Mouse (Mus musculus) adrenal gland, adult 2 months (tissue): Measurements from ENCODE around the gene Tmem100. TPM values are rescaled to one million over a fixed set of nuclear protein-coding genes. Genes with fewer than 3 reads are reported as not detected.
A peak's percentile ranks its signal among the peaks of the same experiment; 100 is the strongest.

Source experiments
- DNase-seq: peaks from one replicate; pipeline ENCODE4 v3.0.0; 2021
- polyA plus RNA-seq: library from polyadenylated mRNA; depleted of rRNA; stranded (reverse); fragments of >200 nt; gene quantifications from 2 replicates; pipeline ENCODE4 v1.2.3, GENCODE M21; 2012
- total RNA-seq, 2 experiments: library from RNA; stranded (reverse); gene quantifications; 2 replicates each; pipeline ENCODE4 v1.2.3; 2021

Gene Tmem100
- total and polyA plus RNA-seq, 3 experiments, result 1.1 to 4.4 (median 4.1) TPM

DNA sequence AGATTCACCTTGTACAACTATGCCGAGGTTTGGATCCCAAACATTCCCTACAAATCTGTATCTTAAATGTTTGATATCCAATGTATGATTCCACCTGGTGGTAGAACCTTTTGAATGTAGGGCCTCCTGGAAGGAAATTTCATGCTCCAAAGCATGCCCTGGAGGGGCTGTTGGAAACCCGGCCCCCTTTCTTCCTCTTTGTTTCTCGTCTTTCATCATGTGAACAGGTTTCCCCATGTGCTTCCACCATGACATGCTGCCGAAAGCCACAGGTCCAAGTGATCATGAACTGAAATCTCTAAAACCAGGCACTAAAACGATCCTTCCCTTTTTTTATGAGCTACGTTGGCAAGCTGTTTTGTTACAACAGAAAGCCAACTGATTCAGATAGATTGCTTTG is 16.5 kb upstream of the Tmem100 start:
- DNase-seq, result no peak

DNA sequence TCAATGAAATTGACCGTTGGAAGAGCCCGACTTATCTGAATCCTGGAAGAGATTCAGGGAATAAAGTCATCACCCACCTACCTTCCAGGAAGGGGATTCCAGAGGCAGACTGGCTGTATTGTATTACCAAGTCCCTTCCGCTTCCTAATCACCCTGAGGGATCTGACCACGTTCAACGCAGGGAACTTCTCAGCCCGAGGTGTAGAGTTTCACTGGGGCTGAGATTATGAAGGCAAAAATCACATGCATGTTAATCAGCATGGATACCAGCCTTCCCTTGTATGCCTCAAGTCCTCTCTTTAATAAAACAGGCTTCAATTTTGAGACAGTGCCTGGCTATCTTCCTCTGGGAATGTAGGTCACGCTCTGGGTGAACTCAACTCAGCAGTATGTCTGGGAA is 14.9 kb upstream of the Tmem100 start:
- no peak for DNase-seq

DNA sequence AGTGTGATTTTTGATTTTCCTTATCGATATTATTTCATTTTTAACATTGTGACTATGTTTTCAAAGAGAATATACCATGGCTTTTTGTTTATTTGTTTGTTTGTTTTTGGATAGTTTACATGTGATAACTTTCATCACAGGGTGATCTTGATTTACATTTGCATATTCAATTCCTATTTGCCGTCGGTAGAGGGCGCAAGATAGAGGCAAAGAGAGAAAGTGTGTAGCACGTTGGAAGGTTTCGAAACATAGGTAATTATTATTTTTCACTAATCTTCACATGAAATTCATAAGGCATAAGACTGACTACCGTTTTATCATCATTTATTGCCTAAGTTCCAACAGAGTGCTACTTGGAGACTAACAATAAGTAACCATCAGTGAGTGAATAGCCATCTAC is 11.0 kb upstream of the Tmem100 start:
- DNase-seq, result no peak

DNA sequence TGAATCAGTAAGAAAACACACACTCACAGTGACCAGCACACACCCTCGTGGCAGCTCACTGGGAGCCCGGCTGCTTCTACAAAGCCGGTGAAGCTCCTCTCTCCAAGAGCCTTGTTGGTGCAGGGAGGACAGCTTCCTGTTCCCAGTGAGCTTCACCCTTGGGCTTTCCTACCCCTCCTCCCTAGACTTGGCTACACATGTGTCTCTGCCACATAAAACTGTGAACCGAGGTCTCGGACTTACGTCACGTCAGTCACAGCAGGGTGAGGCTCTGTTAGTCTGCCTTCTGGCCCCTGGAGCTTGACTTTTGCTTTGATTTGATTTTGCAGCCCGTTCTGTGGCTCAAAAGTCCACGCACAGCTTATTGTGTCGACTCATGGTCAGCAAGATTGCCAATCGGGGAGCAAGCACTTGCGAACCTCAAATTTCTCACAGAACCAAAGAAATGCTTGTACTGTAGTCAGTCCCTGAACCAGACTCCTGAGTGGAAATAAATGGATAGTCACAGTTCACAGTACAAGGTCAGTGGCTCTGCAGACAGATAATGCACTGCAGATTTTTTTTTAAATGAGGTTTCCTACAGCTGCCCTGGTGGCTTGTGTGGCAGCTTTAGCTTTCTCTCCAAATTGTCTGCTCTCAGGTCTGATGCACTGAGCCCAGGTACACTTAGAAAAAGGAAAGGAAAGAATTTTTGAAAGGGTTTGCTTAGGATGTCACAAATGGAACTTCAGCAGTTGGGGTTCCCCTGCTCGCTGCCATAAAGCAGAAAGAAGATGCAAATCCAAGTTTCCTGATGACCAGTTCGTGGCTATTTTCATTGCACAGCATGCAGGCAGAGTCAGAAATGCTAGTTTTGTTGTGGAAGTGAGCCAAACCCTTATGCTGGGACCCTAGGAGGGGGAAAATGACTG is 4.0 kb upstream of the Tmem100 start:
- peak; percentile 65 for DNase-seq

DNA sequence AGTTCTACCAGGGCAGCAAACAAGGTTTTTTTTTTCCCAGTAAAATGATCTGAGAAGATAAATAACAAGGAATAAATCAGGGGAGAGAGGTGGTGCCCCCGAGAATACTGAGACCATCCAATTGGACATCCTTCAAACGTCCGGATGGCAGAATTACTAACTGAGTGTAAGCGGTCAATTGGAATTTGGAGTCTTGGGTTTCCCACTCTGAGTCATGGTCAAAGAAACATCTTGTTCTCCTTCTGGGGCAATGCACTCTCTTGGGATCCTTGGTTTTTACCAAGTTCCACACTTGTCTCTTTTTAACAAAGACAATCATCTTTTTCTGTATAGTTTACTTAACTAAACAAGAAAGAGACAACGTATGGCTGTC is 3.4 kb upstream of the Tmem100 start:
- no peak for DNase-seq

DNA sequence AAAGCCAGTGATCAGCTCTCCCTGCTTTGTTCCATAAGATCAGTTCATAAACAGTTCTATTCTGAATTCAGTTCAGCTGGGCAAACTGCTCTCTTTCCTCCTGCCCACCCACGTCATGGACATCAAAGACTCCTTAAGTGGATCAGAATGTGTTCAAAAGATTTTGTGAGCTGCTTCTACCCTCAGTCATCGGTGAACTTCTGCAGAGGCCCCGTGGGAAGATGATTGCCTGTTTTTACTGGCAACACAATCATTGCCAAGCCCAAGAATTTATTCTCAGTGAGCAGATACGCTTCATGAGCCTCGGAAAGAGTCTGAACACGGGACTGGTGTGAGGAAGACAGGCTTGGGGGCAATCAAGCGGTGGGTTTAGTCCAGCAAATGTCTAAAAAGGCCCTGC is 2.9 kb upstream of the Tmem100 start:
- DNase-seq, result no peak

DNA sequence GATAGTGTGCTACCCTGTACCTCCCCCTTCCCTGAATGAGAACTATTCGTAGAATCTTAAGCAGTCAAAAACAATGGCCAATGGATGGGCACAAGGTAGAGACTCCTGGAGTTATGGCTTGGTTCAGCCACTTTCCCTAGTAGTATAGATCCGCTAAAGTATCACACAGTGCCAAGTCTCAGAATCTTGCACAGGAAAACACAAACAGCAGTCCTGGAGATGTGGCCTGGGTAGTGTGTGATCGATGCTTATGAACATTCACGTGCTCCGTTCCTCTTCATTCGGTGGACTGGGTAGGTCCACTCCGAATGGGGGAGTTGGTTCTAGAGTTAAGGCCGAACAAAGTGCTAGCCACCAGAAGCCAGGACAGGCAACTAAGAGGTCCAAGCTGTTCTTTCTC is 1.4 kb upstream of the Tmem100 start:
- no peak for DNase-seq

DNA sequence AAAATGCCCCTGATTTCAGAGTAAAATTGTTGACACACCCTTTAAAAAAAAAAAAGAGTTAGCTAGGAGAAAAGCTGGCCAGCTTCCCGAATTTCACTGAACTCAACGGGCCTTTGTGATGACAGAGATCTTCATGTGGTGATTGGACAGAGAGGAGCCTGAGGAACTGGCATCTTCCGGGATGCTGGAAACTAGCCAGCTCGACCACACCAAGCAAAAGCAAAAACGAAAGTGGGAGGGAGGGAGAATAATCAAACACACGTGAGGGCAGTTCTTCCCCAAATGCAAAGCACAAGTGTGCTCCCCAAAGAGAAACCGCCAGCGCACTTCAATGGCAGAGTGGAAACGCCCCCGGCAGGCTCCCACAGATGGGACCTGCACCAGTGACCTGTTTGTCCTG is 794 bp upstream of the Tmem100 start:
- peak; percentile 64 for DNase-seq

DNA sequence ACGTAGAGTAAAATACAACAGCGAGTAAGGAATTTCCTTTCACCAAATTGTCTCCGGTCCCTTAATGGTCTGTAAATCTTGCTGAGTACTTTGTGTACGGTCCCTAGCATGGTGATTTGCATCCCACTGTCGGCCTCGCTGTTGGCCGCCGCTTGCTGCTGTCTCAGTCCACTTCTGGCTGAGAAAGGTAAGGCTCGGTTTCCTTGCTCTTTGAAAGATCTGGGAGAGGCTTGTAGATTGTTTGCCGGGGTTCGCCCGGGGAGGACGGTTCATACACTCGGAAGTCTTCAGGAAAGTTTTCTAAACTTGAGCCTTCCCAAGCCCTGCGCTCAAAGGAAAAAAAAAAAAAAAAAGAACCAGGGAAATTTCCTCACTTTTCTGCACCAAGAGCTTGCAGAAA is 409 bp downstream of the Tmem100 start:
- DNase-seq, result peak; percentile 67

DNA sequence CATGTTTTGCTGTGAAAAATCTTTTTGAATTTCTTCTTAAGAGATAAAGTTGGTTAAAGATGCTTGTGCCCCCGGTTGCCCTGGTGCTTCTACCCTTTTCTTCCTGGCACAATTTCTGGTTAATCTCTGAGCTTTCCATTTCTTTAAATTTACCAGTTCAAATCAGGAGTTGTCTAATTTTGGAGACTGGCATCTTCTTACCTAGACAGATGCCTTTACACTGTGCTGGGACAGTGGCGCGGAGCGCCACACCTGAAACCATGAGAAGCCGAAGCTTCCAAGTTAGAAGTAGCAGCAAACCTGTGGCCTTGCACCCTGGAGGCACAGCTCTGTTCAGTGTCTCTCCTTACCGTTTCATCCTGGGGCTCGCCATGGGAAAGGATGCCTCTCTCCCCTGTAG is 928 bp downstream of the Tmem100 start:
- no peak for DNase-seq

DNA sequence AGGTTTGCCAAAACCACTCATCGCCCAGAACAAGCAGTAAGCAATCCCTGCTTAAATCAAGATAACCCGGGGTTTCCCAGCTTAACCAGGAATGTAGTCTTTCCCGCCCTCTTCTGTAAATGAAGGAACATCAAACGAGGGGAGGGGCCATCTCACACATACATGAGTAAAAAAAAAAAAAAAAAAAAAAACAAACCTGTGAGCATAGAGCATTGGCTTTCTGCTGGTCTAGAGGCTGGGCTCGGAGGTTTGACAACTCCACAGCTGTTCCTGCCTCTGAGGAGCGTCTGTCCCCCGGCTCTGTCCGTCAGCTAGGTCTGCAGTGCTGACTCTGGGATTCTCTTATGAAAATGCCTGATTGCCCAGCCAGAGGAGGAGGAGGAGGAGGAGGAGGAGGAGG is 2.7 kb downstream of the Tmem100 start:
- no peak for DNase-seq

DNA sequence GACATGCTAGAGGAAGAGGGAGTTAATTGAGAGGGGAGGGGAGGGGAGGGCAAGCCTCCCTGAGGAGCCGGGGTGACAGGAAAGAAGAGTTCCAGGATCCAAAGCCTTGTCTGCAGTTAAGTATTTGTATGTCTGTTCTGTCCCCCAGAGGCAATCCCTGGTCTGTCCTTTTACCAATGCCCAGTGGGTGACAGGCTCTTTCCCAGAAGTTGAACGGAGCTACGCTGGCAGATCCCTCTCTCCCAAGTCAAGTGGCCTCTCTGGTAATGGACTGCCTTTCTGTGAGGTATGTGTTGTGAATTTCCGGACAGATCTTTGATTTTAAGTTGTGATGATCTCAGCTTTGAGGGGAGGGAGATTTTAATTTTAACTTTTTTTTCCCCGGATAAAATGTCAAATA is 3.3 kb downstream of the Tmem100 start:
- DNase-seq, result no peak

DNA sequence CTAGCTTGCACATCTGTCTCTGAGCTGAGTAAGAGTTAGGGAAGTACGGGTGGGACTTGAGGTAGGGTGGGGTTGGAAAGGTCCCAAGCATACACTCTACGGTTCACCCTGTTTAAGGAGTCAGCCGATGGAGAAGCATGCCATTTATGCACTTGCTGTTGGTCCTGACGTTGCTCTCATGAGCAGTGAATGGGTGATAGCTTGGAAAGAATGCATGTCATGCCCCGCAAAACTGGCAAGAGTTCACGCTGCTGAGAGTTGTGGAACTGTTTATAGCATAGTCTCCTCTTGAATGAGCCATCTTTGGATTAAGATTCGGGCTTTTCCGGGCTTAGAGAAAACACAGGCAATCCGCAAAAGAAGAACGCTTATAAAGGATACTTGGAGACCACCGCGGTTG is 4.5 kb downstream of the Tmem100 start:
- DNase-seq, result no peak

DNA sequence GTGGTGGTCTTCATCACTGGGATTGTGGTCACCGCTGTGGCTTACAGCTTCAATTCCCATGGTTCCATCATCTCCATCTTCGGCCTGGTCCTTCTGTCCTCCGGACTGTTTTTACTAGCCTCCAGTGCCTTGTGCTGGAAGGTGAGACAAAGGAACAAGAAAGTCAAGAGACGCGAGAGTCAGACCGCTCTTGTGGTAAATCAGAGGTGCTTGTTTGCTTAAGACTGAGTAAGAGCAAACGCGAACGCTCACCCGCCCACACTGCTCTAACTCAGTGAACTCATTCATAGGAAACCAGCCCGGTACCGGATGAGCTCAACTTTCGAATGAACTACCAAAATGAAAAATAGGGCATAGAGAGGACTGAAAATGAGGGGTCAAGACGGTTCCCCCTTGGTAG is 5.4 kb downstream of the Tmem100 start:
- DNase-seq, result no peak

DNA sequence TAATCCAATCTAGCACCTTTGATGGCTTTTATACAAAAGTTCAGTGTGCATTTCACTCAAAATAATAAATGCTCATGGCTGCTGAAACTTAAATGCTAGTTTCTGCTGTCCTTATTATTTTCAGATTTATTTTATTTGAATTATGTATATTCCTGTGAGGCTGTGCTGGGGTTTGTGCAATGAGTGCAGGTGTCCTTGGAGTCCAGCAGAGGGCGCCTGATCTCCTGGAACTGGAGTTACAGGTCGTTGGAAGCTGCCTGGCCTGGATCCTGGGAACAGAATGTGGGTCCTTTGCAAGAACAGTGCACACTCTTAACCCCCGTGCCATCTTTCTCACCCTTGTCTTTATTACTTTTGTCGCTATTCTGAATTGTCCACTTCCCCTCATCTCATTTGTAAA is 6.3 kb downstream of the Tmem100 start:
- DNase-seq, result no peak

DNA sequence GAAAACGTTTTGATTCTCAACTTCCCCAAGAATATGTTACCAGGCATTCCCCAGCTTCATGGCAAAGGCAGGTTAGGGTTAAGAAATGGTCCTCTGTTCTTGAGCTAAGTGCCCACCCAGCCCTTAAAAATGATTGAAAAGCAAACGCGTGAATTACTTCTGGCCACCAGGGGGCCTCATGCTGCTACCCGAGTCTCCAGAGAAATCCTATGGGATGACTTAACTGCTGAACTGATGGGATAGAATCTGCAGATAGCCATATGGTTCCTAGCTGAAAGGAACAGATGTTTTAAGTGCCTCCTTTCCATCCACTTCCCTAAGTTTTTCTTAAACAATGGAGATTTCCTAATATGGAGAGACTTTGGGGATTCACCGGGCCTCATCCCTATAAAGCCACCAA is 7.9 kb downstream of the Tmem100 start:
- DNase-seq, result peak; percentile 48

DNA sequence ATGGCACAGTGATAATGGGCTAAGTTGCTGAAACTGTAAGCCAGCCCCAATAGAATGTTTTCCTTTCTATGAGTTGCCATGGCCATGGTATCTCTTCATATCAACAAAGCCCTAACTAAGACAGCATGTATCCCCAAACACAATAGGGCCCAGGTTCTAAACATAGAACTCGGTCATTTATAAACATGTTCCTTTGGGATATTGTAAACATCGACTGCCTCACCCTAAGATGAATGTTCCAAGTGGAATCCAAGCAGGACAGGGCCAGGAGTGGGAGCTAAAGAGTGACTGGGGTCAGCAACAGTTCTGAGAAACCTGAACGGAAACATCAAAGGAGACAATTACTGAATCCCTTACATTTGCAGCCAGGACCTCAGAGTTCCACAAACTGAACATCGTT is 14.3 kb downstream of the Tmem100 start:
- no peak for DNase-seq

DNA sequence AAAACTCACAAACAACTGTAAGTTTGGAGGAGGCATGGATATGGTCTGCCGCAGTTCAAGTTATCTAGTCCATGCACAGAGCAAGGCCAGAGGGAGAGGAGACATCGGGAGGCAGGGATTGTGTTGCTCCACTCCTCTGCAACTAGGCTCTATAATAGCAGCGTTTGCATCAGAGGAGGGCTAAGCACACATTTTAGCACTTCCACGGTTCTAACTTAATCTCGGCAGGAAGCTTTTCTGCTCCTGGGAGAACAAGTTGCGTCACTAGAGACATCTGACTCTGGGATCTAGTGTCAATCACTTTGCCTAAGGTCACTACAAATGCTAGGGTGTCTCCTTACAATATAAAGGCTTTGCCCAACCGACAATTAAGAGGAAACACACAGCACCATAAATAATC is 16.1 kb downstream of the Tmem100 start:
- no peak for DNase-seq

DNA sequence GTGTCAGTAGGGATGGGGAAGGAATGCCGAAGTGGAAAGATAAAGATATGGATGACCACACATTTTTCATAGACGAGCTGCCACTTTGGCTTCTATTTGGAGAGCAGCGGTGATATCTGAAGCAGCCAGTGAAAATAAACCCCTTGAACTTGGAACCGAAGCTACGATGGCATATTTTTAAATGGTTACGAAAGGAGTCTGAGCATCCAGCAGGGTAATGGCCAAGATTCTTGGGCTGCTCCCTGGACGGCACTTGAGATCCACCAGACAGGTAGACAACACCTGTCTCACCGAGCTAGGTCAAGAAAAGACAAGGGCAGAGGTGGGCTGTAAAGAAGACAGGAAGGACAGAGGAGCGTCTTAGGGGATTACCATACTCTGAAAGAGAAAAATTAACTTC is 17.1 kb downstream of the Tmem100 start:
- DNase-seq, result no peak

DNA sequence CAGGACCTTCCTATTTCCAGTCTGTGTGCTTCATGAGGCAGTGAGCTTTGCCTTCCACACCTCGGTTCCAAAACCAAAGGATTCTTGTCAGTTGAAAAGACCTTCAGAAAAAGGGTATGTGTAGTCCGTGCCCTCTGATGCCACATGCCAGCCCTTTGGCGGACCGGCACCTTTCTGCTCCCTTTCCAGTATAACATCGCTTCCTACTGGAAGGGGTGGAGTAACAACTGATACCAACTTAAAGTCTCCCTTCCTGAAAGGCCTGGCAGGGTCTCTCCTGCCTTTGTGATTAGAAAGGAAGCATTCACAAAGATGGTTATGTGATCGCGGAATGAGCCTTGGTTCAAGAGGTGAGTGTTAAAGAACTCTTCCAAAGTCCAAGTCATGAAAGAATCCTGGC is 19.9 kb downstream of the Tmem100 start:
- no peak for DNase-seq

DNA sequence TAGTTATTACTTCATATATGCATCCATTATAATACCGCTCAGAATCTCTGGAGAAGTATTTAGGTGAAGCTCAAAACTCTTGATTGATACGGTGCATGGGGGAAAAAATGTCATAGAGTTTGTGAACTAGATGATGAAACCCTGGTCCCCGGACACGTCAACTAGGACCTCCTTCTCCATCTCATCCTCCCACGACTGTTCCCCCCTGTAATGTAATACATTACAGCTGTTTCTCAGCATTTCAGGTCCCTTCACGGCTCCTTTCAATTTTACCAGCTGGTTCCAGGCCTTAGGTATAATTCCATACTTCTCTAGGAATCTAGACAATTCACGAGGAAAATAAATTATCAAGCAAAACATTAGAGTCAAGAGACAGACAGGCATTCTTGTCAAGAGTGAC is 22.6 kb downstream of the Tmem100 start:
- no peak for DNase-seq

DNA sequence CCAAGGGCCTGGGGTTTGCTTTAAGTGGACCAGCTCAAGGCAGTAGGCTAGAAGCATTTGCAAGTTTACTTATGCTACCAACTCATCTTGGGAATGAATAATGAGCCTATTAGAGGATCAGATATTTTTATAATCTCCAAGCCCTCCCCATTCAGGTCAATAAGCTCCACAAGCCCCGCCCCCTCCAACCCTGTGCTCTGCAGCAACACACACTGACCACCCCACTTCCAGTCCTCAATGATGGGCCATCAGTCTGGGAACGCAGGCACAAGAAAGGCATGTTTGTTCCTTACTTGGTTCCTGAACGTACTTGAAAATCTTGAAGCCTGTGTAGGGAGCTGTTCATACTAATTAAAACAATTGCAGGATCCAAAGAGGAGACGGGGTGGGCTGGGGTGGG is 23.7 kb downstream of the Tmem100 start:
- no peak for DNase-seq

DNA sequence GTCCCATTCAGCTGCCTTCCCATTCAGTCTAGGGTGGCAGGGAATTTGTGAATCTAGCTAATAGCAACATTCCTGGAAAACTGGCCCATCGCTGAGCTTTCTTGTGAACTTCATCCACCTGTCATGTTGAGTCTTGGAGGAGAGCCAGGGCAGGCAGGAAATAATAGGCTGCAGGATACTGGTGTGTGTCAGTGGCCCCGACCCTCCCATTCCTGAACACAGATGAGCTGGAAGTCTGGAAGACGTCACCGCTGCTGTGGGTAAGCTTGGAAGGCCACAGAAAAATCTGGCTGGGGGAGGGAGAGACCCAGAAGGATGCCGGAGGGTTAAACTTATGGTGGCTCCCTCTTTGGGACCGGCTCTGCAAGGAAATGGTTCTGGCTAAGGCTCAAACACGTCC is 24.3 kb downstream of the Tmem100 start:
- peak; percentile 20 for DNase-seq

DNA sequence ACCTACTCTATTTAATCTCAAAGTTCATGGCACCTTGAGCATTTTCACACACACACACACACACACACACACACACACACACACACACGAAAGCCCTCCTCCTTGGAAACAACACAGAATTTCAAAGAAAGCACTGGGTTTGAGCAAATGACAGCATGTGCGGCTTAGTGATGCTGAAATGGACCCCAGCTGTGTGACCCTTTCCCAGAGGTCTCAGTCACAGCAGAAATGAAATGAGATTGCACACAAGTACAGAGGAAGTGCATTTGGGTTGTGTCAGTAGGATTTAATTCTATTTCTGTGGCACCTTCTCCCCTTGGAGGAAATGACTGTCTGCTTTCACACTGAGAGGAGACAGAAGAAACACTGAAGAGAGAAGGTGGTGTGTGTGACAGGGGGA is 26.9 kb downstream of the Tmem100 start:
- no peak for DNase-seq

DNA sequence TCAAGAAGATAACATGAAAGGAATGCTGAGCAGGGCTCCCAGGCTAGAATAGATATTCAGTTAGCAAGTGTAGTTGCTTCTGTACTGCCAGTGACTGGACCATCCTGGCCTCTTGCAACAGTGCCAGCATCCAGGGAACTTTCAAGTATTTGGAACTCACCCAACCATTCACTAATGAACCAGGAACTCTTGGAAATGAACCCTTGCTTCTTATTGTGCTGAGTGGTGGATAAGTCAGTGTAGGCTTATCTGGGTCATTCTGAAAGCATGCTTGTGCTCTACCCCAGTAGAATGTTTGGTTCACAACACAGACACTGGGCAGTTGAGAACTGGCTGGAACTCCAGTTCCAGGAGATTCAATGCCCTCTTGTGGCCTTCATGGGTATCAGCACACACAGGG is 29.1 kb downstream of the Tmem100 start:
- no peak for DNase-seq
